Mouse (Mus musculus) gastrocnemius, postnatal 14 days (tissue): ENCODE results near the gene Impdh1. TPM values are rescaled to one million over a fixed set of nuclear protein-coding genes. Genes with fewer than 3 reads are reported as not detected.
"Not testable (repeated sequence)": the region's sequence is repeated elsewhere in the genome, so short reads cannot be mapped to it uniquely, and the experiment has no call there.

Experiments
- DNase-seq: peaks from one replicate; pipeline ENCODE4 v3.0.0; 2021; ENCODE audit warnings: mixed read lengths
- intact Hi-C: fragments of 180-260 bp; cut with DNase I; formaldehyde crosslinking; loops from one replicate; pipeline ENCODE4 v1.15.1; 2025; ENCODE audit warnings: low total_unique reads
- microRNA-seq, 2 experiments: library from miRNA; unstranded; fragments of <30 nt; microRNA quantifications; one replicate each; pipeline ENCODE4 v1.2.0; 2021
- total RNA-seq, 2 experiments: library from RNA; stranded (reverse); gene quantifications; 2 replicates each; pipeline ENCODE4 v1.2.3; 2021

Gene Impdh1
- total RNA-seq, 2 experiments from 2014 or later = 20.2 to 23.8 TPM

DNA sequence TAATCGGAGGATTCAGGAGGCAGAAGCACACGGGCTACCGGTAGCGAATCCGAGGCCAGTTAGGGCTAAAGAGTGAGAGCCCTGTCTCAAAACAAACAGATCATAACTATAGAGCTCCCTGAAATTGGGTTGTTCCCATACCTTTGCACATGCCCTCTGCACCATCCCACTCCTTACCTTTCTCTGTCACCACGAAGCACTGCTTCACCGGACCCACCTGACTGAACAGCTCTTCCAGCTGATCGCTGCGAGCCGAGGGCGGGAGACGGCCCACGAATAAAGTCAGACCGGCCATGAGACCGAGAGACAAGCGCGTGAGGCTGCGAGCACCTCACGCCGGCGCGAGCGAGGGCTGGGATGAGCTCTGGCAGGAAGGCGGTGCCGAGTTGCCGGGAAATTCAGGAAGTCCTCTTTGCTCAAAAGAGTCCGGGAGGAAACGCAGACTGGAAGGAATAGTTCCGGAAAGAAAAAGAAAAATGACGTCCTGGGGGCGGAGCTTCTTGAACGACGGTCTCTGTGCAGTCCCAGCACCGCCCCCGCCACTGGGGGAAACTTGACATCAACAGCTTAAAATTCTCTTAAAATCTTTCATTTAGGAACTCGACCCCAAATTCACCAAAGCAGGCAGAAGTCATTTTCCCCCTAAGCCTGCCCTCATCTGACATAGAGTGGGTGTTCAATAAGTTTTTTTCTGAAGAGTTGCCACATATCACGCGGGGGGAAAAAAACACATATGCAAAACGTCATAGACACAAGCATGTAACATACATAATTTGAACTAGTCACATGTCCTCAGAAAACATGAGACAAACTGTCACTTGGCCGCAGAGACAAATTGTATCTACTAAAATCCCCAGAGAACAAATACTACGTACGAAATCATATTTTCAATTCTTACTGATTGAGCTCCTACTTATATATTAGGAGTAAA, 51.6 kb downstream of the Impdh1 start, which contains the start of gene Rbm28:
Rbm28 (minus strand) TSS at position 693 of the 931 bp plus-strand sequence.
- intact Hi-C loops = loop anchor here (10.0 kb wide), 1 partner anchor 110 kb away; the partner anchor contains the start of genes Fam71f2 and Hilpda
- DNase-seq = peak; percentile 79

DNA sequence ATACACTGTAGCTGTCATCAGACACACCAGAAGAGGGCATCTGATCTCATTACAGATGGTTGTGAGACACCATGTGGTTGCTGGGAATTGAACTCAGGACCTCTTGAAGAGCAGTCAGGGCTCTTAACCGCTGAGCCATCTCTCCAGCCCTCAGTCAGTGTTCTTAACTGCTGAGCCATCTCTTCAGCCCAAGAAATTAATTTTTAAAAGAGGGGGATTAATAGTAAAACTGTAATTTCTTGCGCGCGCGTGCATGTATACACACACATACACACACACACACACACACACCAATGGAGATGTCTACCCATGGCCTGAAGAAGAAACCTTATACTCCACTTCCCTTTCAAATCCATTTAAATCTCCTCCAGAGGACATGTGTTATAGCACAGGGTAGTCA, 54.9 kb downstream of the Impdh1 start:
- DNase-seq = not testable (repeated sequence)
- intact Hi-C loops = loop anchor here (10.0 kb wide), 1 partner anchor 114 kb away; the partner anchor contains the start of genes Fam71f2 and Hilpda

DNA sequence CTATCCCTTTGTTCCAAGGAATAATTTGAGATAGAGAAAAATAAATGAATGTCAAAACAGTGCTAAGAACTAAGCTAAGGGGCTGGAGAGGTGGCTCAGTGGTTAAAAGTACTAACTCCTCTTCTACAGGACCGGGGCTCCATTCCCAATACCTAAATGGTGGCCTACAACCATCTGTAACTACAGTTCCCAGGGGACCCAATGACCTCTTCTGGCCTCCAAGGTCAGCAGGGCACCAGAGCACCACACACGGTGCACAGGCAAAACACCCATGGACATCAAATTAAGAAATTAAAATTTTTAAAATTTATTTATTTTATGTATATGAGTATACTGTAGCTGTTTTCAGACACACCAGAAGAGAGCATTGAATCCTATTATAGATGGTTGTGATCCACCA, 55.4 kb downstream of the Impdh1 start:
- no peak for DNase-seq
- intact Hi-C loops = loop anchor here (10.0 kb wide), 1 partner anchor 114 kb away; the partner anchor contains the start of genes Fam71f2 and Hilpda

DNA sequence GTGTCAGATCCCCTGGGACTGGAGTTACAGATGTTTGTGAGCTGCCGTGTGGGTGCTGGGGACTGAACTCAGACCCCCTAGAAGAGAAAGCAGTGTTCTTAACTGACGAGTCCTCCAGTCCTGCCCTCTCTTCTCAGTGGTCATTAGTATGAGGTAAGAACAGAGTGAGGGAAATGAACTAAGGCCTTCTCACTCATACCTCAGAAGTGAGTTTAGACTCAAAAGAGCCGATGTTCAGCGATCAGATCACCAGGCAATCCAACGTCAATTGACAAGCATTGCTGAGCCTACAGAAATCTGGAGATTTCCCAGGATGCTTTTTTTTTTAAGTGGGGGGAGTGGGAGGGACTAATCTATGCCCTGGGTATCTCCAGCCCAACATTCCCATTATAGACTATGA, 59.8 kb downstream of the Impdh1 start:
- intact Hi-C loops = no loop called here
- DNase-seq = no peak

Small RNA genes lying within 50 kb of the gene (microRNA-seq; reads per million reads assigned to microRNA genes)
- 0 reads per million in 2 experiments for gene Gm24303

Other genes starting within 250 kb of the Impdh1 start
- under 1 TPM; 0.16 to 0.51 TPM for gene Lep, start 156.1 kb downstream of the Impdh1 start, total RNA-seq
- gene Rbm28, start 51.4 kb downstream of the Impdh1 start, total RNA-seq = 10 to 100 TPM; 13.6 to 13.8 TPM
- gene Prrt4, start 36.8 kb downstream of the Impdh1 start, total RNA-seq = under 1 TPM; 0.64 to 0.88 TPM
- gene Hilpda, start 56.1 kb upstream of the Impdh1 start, total RNA-seq = 1 to 10 TPM; 5.3 to 5.4 TPM
- under 1 TPM; 0.20 to 0.21 TPM for gene Fam71f2, start 63.2 kb upstream of the Impdh1 start, total RNA-seq
- not detected for gene Fam71f1, start 102.8 kb upstream of the Impdh1 start, total RNA-seq
- gene Calu, start 131.7 kb upstream of the Impdh1 start, total RNA-seq = 100 to 1,000 TPM; 121 to 131 TPM
- gene Opn1sw, start 172.1 kb upstream of the Impdh1 start, total RNA-seq = under 1 TPM; 0.09 to 0.14 TPM
- 10 to 100 TPM in 1 of 2 experiments, 1 to 10 TPM in 1; 9.6 to 13.2 TPM for gene Ccdc136, start 179.9 kb upstream of the Impdh1 start, total RNA-seq
- gene Flnc, start 216.9 kb upstream of the Impdh1 start, total RNA-seq = 100 to 1,000 TPM; 267 to 438 TPM